Mouse (Mus musculus) intestine, embryonic 16.5 days (tissue): ENCODE measurements around the gene Tpst2. TPM values are rescaled to one million over a fixed set of nuclear protein-coding genes. Genes with fewer than 3 reads are reported as not detected.

Source experiments
- ATAC-seq: fragments of 200-750 bp; cut with Nextera tagmentation; 2 replicates; pipeline ENCODE4 v1.8.0; 2017; ENCODE audit warnings: moderate TSS enrichment, moderate library complexity
- H3K27ac ChIP-seq: fragments of 300-500 bp; sonication (generic); 2 replicates; pipeline ENCODE4 v1.5.1; 2014; ENCODE audit warnings: mild to moderate bottlenecking, low read length
- H3K27me3 ChIP-seq: fragments of 300-500 bp; sonication (generic); replicated peaks from 2 replicates; pipeline ENCODE4 v1.6.1; 2014; ENCODE audit warnings: low read length, control low read depth, mixed read lengths; ENCODE audit not compliant: control insufficient read depth, insufficient read depth
- H3K36me3 ChIP-seq: fragments of 300-500 bp; sonication (generic); 2 replicates; pipeline ENCODE4 v1.6.1; 2014; ENCODE audit warnings: low read length, control low read depth; ENCODE audit not compliant: control insufficient read depth, insufficient read depth
- H3K4me1 ChIP-seq: fragments of 300-500 bp; sonication (generic); 2 replicates; pipeline ENCODE4 v1.6.1; 2014; ENCODE audit warnings: low read length, control low read depth, mixed read lengths; ENCODE audit not compliant: control insufficient read depth, insufficient read depth
- H3K4me2 ChIP-seq: fragments of 300-500 bp; sonication (generic); 2 replicates; pipeline ENCODE4 v1.6.1; 2014; ENCODE audit warnings: low read depth, low read length, control low read depth
- H3K4me3 ChIP-seq: fragments of 300-500 bp; sonication (generic); 2 replicates; pipeline ENCODE4 v1.5.1; 2014; ENCODE audit warnings: mild to moderate bottlenecking, low read length
- H3K9ac ChIP-seq: fragments of 300-500 bp; sonication (generic); 2 replicates; pipeline ENCODE4 v1.6.1; 2014; ENCODE audit warnings: low read depth, low read length
- H3K9me3 ChIP-seq: fragments of 300-500 bp; sonication (generic); 2 replicates; pipeline ENCODE4 v1.6.1; 2016; ENCODE audit warnings: low read length, control low read depth; ENCODE audit not compliant: control insufficient read depth
- WGBS: fragments of 180-500 bp; shearing (Covaris S2); extraction: QIAGEN DNeasy Blood & Tissue Kit; methylation state at CpG from one replicate; pipeline ENCODE4 v1.1.7; 2014; 5-methylcytosine and 5-hydroxymethylcytosine counted together
- polyA plus RNA-seq: library from polyadenylated mRNA; unstranded; fragments of >200 nt; fragmentation: Nextera tagmentation; extraction: Ambion mirVana; gene quantifications from 2 replicates; pipeline ENCODE4 v1.2.1, GENCODE M21; 2015

Tpst2 gene
- polyA plus RNA-seq, 1 experiment from 2014 or later = 52.0 TPM

DNA sequence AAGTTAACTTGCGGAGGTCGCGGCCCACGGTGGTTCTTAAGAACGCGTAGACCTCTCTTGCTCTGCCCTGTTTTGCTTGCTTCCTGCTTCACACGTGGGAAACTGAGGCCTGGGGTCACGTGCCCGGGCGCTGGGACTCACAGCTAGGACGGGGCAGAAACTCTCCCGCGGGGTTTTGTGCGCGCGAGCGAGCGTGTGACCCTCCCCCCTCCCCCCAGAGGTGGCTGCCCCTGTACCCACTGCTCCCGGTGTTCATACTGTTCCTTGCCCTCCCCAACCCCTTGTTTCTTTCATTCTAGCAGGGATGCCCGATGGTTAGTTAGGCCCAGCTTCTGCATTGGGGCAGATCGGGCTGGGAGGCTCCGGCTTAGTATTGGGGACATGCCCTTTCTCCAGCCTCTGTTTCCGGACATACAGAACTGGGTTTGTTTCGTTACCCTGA is 437 bp downstream of the Tpst2 start:
- peak overlapping the region; percentile 87 for H3K9ac ChIP-seq
- peaks cover 37% of the 10 kb centered on the region for H3K4me1 ChIP-seq
- ATAC-seq = no peak; the same call in 1 of the 2 replicates
- no peaks in the 10 kb centered on the region for H3K9me3 ChIP-seq
- H3K36me3 ChIP-seq = no peaks in the 10 kb centered on the region
- under 1% methylated on average over 23 of the region's 24 CpGs for WGBS
- H3K27me3 ChIP-seq = no peaks in the 10 kb centered on the region
- H3K4me3 ChIP-seq = peak overlapping the region; percentile 87
- H3K27ac ChIP-seq = peak overlapping the region; percentile 76
- H3K4me2 ChIP-seq = peak overlapping the region; percentile 85

DNA sequence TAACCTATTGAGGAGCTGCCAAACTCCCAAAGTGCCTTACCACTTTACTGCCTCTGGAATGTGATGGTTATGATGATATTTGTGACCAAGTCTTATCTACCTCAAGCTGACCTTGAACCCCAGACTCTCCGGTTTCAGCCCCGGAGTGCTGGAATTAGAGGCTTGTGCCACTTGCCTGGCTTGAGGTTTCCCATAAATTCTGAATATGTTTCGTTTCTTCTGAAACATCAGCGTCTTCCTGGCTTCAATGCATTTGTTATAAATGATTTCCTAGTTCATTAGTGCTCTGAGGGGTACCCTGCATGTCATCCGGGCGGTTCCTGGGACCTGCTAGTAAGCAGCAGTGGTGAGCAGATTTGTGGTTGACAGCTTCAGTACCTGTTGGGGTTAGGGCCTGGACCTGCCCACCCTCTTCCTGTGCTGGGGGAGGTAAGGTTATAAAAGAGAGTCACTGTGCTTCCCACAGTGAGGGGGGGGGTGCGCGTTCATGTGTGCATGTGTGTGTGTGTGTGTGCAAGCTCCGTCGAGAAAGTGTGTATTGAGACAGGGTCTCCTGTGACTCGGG is 1.5 kb downstream of the Tpst2 start:
- Histone ChIP-seq H3K27me3 (no peaks in the 10 kb centered on the region), H3K9me3 (no peaks in the 10 kb centered on the region), H3K4me3 (peak overlapping the region; percentile 87), H3K36me3 (no peaks in the 10 kb centered on the region), H3K4me1 (peaks cover 37% of the 10 kb centered on the region), H3K27ac (no peak overlapping the region), H3K9ac (0 out of 2 replicates have a peak overlapping the region, but pooled peaks have one; percentile 21), H3K4me2 (peak overlapping the region; percentile 85)
- ATAC-seq = no peak
- 71% methylated on average over 11 of the region's 11 CpGs for WGBS

DNA sequence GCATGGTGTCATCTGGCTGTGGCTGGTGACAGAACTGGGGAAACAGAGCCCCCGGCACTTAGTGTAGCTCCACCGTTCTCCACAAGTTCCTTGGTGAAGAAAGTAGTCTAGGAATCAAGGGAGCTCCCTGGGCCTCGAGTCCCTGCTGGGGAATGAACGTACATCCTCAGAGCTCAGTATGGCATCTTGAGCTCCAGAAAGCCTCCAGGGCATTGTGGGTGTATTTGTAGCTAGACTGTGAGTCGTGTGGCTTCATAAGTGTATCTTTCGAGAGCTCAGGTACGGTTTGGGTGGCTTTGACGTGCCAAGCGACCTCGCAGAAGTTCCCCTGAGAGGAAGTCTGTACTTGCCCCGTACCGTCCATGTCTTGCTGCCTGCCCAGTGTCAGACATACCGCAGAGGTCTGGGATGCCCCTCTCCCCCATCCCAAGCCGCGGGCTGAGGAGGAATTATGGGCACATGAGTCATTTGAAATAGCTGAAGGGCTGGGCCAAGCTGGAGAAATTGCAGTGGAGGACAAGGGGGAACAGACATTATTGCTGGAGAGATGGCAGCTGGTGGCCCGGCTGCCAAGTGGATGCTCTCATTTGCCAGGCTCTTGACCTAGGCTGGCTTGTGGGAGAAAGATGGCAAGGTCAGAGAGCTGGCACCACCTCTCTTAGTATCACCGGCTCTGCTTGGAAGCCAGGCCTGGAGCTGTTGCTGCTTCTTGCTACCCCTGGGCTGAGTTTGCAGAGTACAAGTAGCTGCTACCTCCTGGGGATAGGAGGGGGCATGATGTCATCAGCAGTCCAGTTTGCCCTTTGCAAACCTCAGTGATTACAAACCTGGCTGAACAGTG is 2.9 kb downstream of the Tpst2 start:
- Histone ChIP-seq H3K9me3 (no peaks in the 10 kb centered on the region), H3K4me1 (peaks cover 37% of the 10 kb centered on the region), H3K4me3 (0 out of 2 replicates have a peak overlapping the region, but pooled peaks have one; percentile 9), H3K4me2 (0 out of 2 replicates have a peak overlapping the region, but pooled peaks have one; percentile 2), H3K27me3 (no peaks in the 10 kb centered on the region), H3K9ac (peak overlapping the region; percentile 33; the same call in 1 of the 2 replicates), H3K27ac (peak overlapping the region; percentile 49), H3K36me3 (no peaks in the 10 kb centered on the region)
- 80% methylated on average over 17 of the region's 17 CpGs for WGBS
- ATAC-seq = no peak

DNA sequence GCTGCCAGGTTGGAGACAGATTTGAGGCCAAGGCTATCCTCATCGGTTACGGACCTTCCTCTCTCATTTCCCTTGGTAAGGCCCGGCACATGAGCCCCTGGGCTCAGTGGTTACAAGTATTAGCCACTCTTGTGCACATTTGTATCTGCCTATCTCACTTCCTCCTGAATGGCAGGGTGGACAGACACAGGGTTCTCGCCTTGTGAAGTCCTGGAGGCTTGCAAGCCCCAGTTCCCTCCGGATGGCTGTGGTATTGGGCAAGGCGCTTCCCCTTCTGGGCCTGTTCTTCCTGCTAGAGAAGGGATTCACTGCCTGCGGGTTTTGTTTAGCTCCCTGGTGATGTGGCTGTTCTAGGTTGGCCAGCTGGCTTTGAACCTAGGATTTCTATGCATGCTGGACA is 3.7 kb downstream of the Tpst2 start:
- Histone ChIP-seq H3K4me1 (peaks cover 37% of the 10 kb centered on the region), H3K27me3 (no peaks in the 10 kb centered on the region), H3K27ac (peak overlapping the region; percentile 49), H3K9me3 (no peaks in the 10 kb centered on the region), H3K36me3 (no peaks in the 10 kb centered on the region), H3K9ac (peak overlapping the region; percentile 42), H3K4me3 (no peak overlapping the region), H3K4me2 (no peak overlapping the region)
- 81% methylated on average over 7 of the region's 7 CpGs for WGBS
- ATAC-seq = no peak

DNA sequence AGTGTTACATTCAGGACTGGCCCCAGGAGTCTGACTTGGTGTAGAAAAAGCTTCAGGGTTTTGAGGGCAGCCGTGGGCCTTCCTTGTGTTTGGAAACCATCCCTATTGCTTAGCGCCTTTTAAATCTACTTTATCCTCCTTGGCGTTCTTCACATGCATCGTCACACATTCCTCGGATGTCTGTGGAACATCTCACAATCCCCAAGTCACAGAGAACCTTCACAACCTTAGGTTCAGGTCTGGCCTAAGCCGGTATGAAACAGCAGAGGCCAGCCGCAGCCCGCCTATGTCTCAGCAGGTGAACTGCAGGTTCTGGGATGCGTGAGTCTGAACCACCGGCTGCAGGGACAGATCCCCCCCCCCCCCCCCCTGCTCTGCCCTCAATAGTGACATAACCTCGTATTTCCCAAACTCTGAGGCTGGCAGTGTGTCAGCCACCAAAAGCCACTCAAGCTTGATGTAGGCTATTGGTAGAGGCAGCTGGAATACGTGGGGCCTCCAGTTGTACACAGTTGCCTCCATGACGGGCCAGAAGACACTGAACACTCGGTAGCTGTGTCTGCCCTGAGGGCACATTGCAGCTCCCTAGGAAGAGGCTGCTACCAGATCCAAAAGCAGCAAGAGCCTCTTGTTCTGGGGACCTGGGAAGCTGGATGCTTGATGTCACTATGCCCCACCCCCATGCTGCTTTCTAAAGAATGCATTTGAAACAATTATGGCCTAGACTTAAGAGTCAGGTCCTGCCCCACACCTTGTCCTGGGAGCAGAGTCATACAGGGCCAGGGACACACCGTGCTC is 4.6 kb downstream of the Tpst2 start:
- Histone ChIP-seq H3K9ac (0 out of 2 replicates have a peak overlapping the region, but pooled peaks have one; percentile 16), H3K4me2 (no peak overlapping the region), H3K27me3 (no peaks in the 10 kb centered on the region), H3K36me3 (no peaks in the 10 kb centered on the region), H3K4me3 (no peak overlapping the region), H3K4me1 (peaks cover 30% of the 10 kb centered on the region), H3K27ac (peak overlapping the region; percentile 14; the same call in 1 of the 2 replicates), H3K9me3 (no peaks in the 10 kb centered on the region)
- ATAC-seq = no peak
- WGBS = 59% methylated on average over 15 of the region's 15 CpGs

DNA sequence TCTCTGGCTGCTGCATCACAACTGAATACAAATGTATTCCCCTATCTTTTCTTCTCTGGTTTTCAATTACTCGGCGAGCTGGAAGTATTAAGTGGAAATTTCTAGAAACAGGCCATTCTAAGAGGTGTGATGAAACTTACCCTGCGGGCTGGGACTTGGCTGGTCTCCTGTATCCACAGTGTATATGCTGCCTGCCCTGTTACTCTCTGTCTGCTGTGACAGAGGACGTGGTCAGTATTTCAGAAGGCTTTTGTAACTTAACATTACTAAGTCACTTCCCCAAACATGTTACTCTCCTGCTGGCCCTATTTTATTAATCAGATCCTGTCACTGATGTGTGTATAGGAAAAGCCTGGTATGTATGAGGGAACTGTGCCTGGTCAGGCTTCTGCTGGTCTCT is 5.2 kb downstream of the Tpst2 start:
- H3K27ac ChIP-seq = 0 out of 2 replicates have a peak overlapping the region, but pooled peaks have one; percentile 1
- no peaks in the 10 kb centered on the region for H3K36me3 ChIP-seq
- H3K4me1 ChIP-seq = peaks cover 34% of the 10 kb centered on the region
- H3K9me3 ChIP-seq = no peaks in the 10 kb centered on the region
- no peak overlapping the region for H3K4me3 ChIP-seq
- 0 out of 2 replicates have a peak overlapping the region, but pooled peaks have one; percentile 16 for H3K9ac ChIP-seq
- WGBS = 79% methylated on average over 4 of the region's 4 CpGs
- no peaks in the 10 kb centered on the region for H3K27me3 ChIP-seq
- ATAC-seq = no peak
- H3K4me2 ChIP-seq = no peak overlapping the region

DNA sequence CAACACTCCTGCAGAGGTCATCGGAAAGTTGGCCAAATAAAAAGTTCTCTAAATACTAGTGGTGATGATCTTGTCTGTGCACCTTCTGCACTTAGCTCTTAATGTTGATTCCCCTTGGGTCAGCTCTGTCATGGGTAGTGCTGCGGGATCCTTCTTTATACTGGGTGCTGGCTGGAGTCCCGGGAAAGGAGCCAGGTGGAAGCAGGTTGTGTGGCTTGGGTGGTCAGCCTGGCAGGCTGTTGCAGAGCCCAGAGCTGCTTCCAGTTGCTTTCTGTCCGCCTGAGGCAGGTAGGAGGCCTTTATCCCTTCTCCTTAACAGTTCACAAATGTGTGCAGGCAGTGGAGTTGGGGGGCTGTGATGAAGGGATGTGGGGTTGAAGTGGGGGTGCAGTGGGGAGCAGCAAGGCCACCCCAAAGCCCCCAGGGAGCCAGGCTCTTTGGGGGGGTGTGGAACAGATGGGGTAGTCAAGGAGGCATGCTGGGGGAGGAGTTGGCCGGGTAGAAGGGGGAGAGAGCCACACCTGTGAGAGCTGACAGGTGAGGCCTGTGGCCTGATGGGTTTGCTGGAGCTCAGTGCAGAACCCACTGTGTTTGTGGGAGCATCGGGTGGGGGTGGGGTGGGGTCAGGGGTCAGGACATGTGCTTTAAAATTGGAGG is 5.8 kb downstream of the Tpst2 start:
- Histone ChIP-seq H3K27ac (peak overlapping the region; percentile 1; the same call in 1 of the 2 replicates), H3K36me3 (no peaks in the 10 kb centered on the region), H3K27me3 (no peaks in the 10 kb centered on the region), H3K9me3 (no peaks in the 10 kb centered on the region), H3K4me2 (no peak overlapping the region), H3K4me1 (peaks cover 40% of the 10 kb centered on the region), H3K4me3 (no peak overlapping the region), H3K9ac (peak overlapping the region; percentile 0; the same call in 1 of the 2 replicates)
- no peak for ATAC-seq
- WGBS = 56% methylated on average over 6 of the region's 6 CpGs

DNA sequence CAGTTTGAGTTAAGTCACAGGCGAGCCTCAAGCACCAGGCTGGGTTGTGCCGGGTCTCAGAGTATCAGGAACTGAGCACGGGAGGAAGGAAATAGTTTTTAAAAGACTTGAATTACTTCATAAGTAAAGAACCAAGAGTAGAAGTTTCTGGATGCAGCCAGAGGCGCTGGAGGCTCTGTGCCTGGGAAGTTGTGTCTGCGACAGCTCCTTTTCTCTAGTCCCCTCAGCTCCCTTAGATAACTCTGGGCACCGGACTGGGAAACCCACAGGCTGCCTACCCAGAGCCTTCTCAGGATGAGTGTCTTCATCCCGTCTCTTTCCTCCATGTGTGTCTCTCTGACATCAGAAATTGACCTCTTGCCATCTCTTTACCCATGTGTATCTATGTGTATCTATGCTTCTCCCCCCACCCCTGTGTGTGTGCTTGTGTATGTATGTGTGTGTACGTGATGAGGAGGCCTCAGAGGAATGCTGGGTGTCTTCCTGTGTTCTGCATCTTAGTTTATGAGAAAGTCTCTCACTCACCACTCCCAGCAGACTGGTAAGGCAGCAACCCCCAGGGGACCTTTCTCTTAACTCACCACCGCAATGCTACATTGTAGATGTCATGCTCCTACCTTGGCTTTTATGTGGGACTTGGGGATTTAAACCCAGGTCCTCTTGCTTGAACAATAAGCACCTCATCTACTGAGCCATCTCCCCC is 6.4 kb downstream of the Tpst2 start:
- no peaks in the 10 kb centered on the region for H3K36me3 ChIP-seq
- 66% methylated on average over 9 of the region's 9 CpGs for WGBS
- H3K4me2 ChIP-seq = no peak overlapping the region
- H3K9ac ChIP-seq = peak overlapping the region; percentile 0; the same call in 1 of the 2 replicates
- H3K4me3 ChIP-seq = no peak overlapping the region
- H3K9me3 ChIP-seq = no peaks in the 10 kb centered on the region
- ATAC-seq = no peak
- peak overlapping the region; percentile 20; the same call in 1 of the 2 replicates for H3K27ac ChIP-seq
- no peaks in the 10 kb centered on the region for H3K27me3 ChIP-seq
- peaks cover 41% of the 10 kb centered on the region for H3K4me1 ChIP-seq
